In genomic region chr11:17916486-17916885, GRCm38 (mm10) we compare ENCODE assay signal across 25 mouse cellular contexts.
"Had no signal": no experiment of that assay in that cellular context is flagged by ENCODE, and none has a peak within 500 bp of the region (broad histone marks: within the 10 kb centered on the region; RNA-seq: fewer than 3 reads in every experiment).

No protein-coding gene starts in this region.

- H3K27ac ChIP-seq: embryonic facial prominence, embryonic 10.5 days; embryonic facial prominence, embryonic 12.5 days; embryonic facial prominence, embryonic 13.5 days; embryonic facial prominence, embryonic 15.5 days; forebrain, embryonic 10.5 days; forebrain, embryonic 12.5 days; forebrain, embryonic 13.5 days; forebrain, embryonic 15.5 days; gastrocnemius, adult 2 months; heart, adult 2 months had no signal

- H3K36me3 ChIP-seq: embryonic facial prominence, embryonic 10.5 days; embryonic facial prominence, embryonic 12.5 days; embryonic facial prominence, embryonic 13.5 days; embryonic facial prominence, embryonic 15.5 days; forebrain, embryonic 10.5 days; forebrain, embryonic 12.5 days; forebrain, embryonic 15.5 days had no signal

- H3K4me3 ChIP-seq: embryonic facial prominence, embryonic 10.5 days; embryonic facial prominence, embryonic 12.5 days; embryonic facial prominence, embryonic 13.5 days; embryonic facial prominence, embryonic 15.5 days; erythroblast, embryonic 14.5 days; forebrain, embryonic 10.5 days; forebrain, embryonic 12.5 days; forebrain, embryonic 13.5 days; forebrain, embryonic 15.5 days; gastrocnemius, adult 2 months; heart, adult 2 months had no signal

- DNase-seq: cerebellum, adult 9-11 months; cerebellum, postnatal 10 days; cerebellum, postnatal 14 days; cerebellum, postnatal 25 days; cerebellum, postnatal 36 days; embryo, embryonic 11 days; gastrocnemius, adult 2 months; gastrocnemius, postnatal 10 days; gastrocnemius, postnatal 14 days; gastrocnemius, postnatal 25 days; gastrocnemius, postnatal 36 days; heart, adult 11 months; heart, adult 18-20 months; heart, adult 2 months had no signal

- H3K9ac ChIP-seq: embryonic facial prominence, embryonic 12.5 days; embryonic facial prominence, embryonic 13.5 days; embryonic facial prominence, embryonic 15.5 days; forebrain, embryonic 12.5 days; forebrain, embryonic 13.5 days; forebrain, embryonic 15.5 days; forebrain, postnatal 0 days had no signal

- H3K4me1 ChIP-seq: embryonic facial prominence, embryonic 10.5 days; embryonic facial prominence, embryonic 12.5 days; embryonic facial prominence, embryonic 13.5 days; embryonic facial prominence, embryonic 15.5 days; forebrain, embryonic 10.5 days; forebrain, embryonic 12.5 days; forebrain, embryonic 13.5 days; forebrain, embryonic 15.5 days had no signal

- H3K27me3 ChIP-seq: embryonic facial prominence, embryonic 12.5 days; embryonic facial prominence, embryonic 13.5 days; embryonic facial prominence, embryonic 15.5 days; forebrain, embryonic 12.5 days; forebrain, embryonic 13.5 days; forebrain, embryonic 15.5 days had no signal

- ATAC-seq: forebrain, embryonic 13.5 days; forebrain, embryonic 14.5 days had no signal

- H3K9me3 ChIP-seq: embryonic facial prominence, embryonic 10.5 days; embryonic facial prominence, embryonic 12.5 days; embryonic facial prominence, embryonic 13.5 days; embryonic facial prominence, embryonic 15.5 days; forebrain, embryonic 10.5 days; forebrain, embryonic 12.5 days; forebrain, embryonic 13.5 days; forebrain, embryonic 15.5 days had no signal

- H3K4me2 ChIP-seq: embryonic facial prominence, embryonic 12.5 days; embryonic facial prominence, embryonic 13.5 days; embryonic facial prominence, embryonic 15.5 days; forebrain, embryonic 12.5 days; forebrain, embryonic 13.5 days; forebrain, embryonic 15.5 days had no signal
